Mouse (Mus musculus): ENCODE measurements at regions not wholly inside any gene's neighbourhood (a gene's known extent, or its start where the extent isn't known, plus 50 kb on each side); places are given as distances from the start of the nearest gene placed in this dataset.
A peak's percentile ranks its signal among the peaks of the same experiment; 100 is the strongest.

DNA sequence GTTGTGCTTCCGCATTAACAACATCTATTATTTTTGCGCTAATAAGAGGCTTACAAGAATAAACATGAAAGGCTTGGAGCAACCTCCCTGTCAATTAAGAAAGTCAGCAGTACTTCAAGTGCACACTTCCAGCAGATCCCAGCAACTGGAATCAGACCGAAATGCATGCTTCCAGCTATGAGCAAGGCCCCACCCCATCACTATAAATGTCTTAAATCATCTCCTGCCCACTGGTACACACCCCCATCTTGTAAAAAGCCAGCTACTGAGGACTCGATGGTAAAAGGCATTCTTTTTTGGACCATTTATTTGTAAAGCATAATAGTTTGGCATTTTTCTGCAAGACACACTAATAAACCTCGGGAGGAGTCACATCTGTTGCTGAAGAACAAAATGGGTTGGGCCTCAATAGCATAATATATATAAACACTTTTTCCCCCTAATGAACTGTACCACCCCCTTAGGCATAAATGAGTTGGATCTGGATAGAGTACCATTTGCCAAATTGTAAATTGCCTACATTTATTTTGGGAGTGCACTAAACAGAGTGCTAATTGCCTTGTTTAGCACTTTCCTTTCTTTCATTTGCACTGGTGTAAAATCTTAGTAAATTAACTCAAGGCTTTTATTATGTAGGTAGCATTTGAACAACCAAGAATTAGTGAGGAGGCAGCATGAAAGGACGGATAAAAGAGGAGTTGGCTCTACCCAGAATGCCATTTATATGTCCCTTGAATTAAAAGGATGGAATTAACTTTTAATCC, 371.8 kb downstream of the Nr2f2 start:
- Histone ChIP-seq H3K9ac (ENCODE audit: low read length) (no peak overlapping the region), H3K4me1 (replicated peaks; ENCODE audit: control insufficient read depth, insufficient read depth, low read length) (no peaks in the 10 kb centered on the region; the same call in 1 of the 2 replicates), H3K9me3 (ENCODE audit: control insufficient read depth, low read length) (no peaks in the 10 kb centered on the region), H3K4me3 (ENCODE audit: low read depth, low read length) (no peak overlapping the region), H3K27ac (ENCODE audit: low read depth) (no peak overlapping the region), H3K4me2 (ENCODE audit: low read length) (no peak overlapping the region), H3K36me3 (ENCODE audit: control insufficient read depth, insufficient read depth, low read length) (no peaks in the 10 kb centered on the region), H3K27me3 (replicated peaks; ENCODE audit: control insufficient read depth, insufficient read depth, low read length) (no peaks in the 10 kb centered on the region)
- DNase-seq (ENCODE audit: low spot score) (no peak), ATAC-seq (replicated peaks; ENCODE audit: low FRiP score, low TSS enrichment, low read depth) (no peak)
- 64% methylated on average over 6 of the region's 6 CpGs for WGBS

DNA sequence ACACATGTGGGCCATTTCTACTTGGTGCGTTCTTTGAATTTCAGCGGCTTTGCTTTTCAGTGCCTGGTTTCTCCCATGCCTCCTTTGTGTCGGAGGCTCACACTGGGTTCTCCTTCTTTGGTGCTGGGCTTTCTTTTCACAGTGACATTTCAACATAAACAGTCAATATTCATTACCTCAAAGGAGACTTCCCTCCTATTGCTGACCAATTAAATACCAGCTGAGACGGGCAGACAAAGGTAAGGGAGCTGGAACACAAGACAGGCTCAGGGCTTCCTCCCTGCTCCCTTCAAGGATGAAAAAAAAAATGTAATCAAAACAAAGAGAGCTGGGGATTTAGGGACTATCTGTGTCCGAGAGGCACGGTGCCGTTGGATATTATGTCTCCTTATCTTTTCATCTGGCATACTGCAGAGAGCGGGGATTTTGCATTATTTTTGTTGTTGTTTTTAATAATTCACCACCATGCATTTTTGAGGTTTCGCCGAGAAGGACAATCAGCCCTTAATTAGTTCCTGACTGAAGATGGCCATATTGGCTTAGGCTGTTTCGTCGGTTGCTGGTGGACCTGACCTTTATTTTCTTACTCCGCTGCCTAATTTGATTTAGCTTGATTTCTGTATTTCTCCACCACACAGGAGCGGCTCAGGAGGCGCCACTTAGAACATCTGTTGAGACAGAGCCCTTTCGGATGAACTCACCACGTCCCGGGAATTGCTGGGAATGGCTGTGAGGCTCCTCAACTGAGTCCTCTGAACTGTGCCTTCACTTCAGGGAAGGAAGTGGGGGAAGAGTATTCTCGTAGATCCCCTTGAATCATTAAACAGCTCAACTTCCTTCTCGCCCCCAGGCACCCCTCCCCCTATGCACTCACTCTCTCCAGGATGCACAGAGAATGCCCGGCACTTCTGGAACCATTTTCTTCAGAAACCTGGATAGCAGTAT, 373.9 kb downstream of the Nr2f2 start:
- Histone ChIP-seq H3K9ac (ENCODE audit: low read length) (no peak overlapping the region), H3K4me3 (ENCODE audit: low read depth, low read length) (peak overlapping the region; percentile 23), H3K4me1 (replicated peaks; ENCODE audit: control insufficient read depth, insufficient read depth, low read length) (no peaks in the 10 kb centered on the region; the same call in 1 of the 2 replicates), H3K27me3 (replicated peaks; ENCODE audit: control insufficient read depth, insufficient read depth, low read length) (no peaks in the 10 kb centered on the region), H3K27ac (ENCODE audit: low read depth) (no peak overlapping the region), H3K36me3 (ENCODE audit: control insufficient read depth, insufficient read depth, low read length) (no peaks in the 10 kb centered on the region), H3K4me2 (ENCODE audit: low read length) (peak overlapping the region; percentile 55), H3K9me3 (ENCODE audit: control insufficient read depth, low read length) (no peaks in the 10 kb centered on the region)
- DNase-seq (ENCODE audit: low spot score) (peak; percentile 59), ATAC-seq (replicated peaks; ENCODE audit: low FRiP score, low TSS enrichment, low read depth) (no peak)
- 11% methylated on average over 21 of the region's 21 CpGs for WGBS

DNA sequence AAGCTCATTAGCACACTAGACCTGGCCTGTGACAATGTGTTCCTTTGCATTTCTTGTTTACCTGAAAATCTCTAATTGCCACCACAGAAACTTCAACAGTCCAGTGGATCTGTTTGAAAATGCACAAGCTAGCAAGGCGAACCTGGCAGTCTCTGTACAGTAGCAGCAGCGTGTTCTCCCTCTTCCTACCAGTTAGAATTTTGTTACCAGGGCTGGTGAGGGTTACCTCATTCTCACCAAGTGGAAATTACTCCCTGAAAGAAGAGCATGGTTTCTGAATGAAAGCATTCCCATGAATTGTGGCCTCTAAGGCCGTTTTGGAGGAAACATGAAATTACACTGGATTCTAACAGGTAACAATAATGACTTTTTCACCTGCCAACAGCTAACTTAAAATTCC, 374.6 kb downstream of the Nr2f2 start:
- WGBS = 39% methylated on average over 3 of the region's 3 CpGs
- Histone ChIP-seq H3K27ac (ENCODE audit: low read depth) (no peak overlapping the region), H3K36me3 (ENCODE audit: control insufficient read depth, insufficient read depth, low read length) (no peaks in the 10 kb centered on the region), H3K4me3 (ENCODE audit: low read depth, low read length) (no peak overlapping the region), H3K9ac (ENCODE audit: low read length) (no peak overlapping the region), H3K27me3 (replicated peaks; ENCODE audit: control insufficient read depth, insufficient read depth, low read length) (no peaks in the 10 kb centered on the region), H3K9me3 (ENCODE audit: control insufficient read depth, low read length) (no peaks in the 10 kb centered on the region), H3K4me1 (replicated peaks; ENCODE audit: control insufficient read depth, insufficient read depth, low read length) (no peaks in the 10 kb centered on the region; the same call in 1 of the 2 replicates), H3K4me2 (ENCODE audit: low read length) (peak overlapping the region; percentile 55)
- DNase-seq (ENCODE audit: low spot score) (no peak), ATAC-seq (replicated peaks; ENCODE audit: low FRiP score, low TSS enrichment, low read depth) (no peak)

DNA sequence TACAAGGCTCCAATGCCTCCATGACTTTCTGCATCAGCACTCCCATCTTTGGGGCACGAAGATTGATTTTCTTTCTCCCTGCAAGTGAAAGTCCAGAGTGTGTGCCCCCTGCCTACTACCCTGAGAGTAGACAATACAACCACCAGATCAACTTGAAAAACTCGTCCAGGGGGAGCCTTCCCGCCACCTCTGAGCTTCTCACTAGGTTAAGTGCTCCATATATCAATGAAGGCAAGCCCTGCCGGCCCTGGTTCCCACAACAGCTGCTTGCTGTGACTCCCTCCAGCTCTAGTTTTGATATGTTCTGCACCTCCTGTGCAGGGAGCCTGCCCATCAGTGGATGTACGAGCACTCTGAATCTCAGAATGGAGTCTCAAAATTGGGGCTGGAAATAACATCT, 377.8 kb downstream of the Nr2f2 start:
- Histone ChIP-seq H3K9ac (ENCODE audit: low read length) (no peak overlapping the region), H3K27ac (ENCODE audit: low read depth) (no peak overlapping the region), H3K4me1 (replicated peaks; ENCODE audit: control insufficient read depth, insufficient read depth, low read length) (no peaks in the 10 kb centered on the region; the same call in 1 of the 2 replicates), H3K36me3 (ENCODE audit: control insufficient read depth, insufficient read depth, low read length) (no peaks in the 10 kb centered on the region), H3K4me3 (ENCODE audit: low read depth, low read length) (no peak overlapping the region), H3K4me2 (ENCODE audit: low read length) (no peak overlapping the region), H3K27me3 (replicated peaks; ENCODE audit: control insufficient read depth, insufficient read depth, low read length) (no peaks in the 10 kb centered on the region), H3K9me3 (ENCODE audit: control insufficient read depth, low read length) (no peaks in the 10 kb centered on the region)
- ATAC-seq (replicated peaks; ENCODE audit: low FRiP score, low TSS enrichment, low read depth) (no peak), DNase-seq (ENCODE audit: low spot score) (no peak)
- 24% methylated on average over 5 of the region's 5 CpGs for WGBS

DNA sequence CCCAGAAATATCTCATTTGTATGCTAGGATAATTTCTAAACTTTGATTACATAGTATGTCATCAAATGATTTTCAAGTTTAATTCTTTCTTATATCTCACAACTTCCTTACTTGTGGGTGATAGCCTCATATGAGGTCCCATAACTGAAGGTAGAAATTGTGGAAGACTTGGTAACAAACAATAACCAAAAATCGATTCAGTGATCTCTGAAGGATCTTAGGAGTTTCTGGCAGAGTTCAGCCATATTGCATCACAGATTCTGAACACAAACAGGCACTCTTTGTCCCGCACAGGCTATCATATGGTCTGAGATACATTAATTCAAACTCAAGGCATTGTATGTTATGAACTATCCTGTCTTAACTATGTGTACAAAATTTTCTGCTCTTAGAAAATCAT, 385.2 kb downstream of the Nr2f2 start:
- Histone ChIP-seq H3K4me2 (ENCODE audit: low read length) (no peak overlapping the region), H3K9me3 (ENCODE audit: control insufficient read depth, low read length) (no peaks in the 10 kb centered on the region), H3K27me3 (replicated peaks; ENCODE audit: control insufficient read depth, insufficient read depth, low read length) (no peaks in the 10 kb centered on the region), H3K4me1 (replicated peaks; ENCODE audit: control insufficient read depth, insufficient read depth, low read length) (no peaks in the 10 kb centered on the region), H3K9ac (ENCODE audit: low read length) (no peak overlapping the region), H3K36me3 (ENCODE audit: control insufficient read depth, insufficient read depth, low read length) (no peaks in the 10 kb centered on the region), H3K27ac (ENCODE audit: low read depth) (no peak overlapping the region), H3K4me3 (ENCODE audit: low read depth, low read length) (no peak overlapping the region)
- DNase-seq (ENCODE audit: low spot score) (no peak), ATAC-seq (replicated peaks; ENCODE audit: low FRiP score, low TSS enrichment, low read depth) (no peak)
- WGBS = 79% methylated on average over 2 of the region's 2 CpGs

DNA sequence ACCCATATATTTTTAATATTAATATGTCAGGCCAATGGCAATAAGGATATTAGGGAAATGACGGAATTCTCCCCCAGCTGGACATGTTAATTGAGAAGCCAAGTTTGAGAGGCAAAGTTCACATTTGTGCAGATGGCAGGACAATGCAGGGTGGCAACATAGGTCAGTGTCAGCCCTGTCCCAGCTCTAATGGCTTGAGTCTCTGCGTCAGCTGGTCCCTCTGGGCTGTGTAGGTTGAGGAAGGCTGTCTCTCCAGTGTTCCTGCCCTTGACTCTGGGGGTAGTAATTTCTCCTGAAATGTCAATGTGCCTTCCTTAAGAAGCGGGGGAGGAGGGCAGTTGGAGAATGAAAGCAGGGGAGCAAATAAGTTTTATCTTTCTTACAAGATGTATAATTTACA, 390.2 kb downstream of the Nr2f2 start:
- WGBS = 90% methylated on average over 3 of the region's 3 CpGs
- DNase-seq (ENCODE audit: low spot score) = no peak

DNA sequence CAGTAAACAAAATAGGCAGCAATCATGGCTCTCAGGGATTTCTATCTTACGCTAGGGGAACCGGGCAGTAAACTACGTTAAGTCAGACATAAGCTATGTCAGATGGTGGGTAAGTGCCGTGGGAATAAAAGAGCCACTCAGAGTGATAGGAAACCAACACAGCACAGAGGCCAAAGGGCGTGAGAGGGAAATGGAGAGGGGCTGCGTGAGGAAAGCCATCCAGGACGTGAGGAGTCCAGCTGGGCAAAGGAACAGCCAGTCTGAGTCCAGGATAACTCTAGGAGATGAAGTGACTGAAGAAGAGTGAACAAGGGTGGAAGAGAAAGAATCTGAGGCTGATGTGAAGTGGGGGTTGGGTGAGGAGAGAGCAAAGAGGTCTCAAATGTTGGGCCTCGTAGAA, 402.5 kb downstream of the Nr2f2 start:
- Histone ChIP-seq H3K27ac (ENCODE audit: low read depth) (no peak overlapping the region), H3K4me2 (ENCODE audit: low read length) (no peak overlapping the region), H3K4me1 (replicated peaks; ENCODE audit: control insufficient read depth, insufficient read depth, low read length) (no peaks in the 10 kb centered on the region), H3K4me3 (ENCODE audit: low read depth, low read length) (no peak overlapping the region), H3K36me3 (ENCODE audit: control insufficient read depth, insufficient read depth, low read length) (no peaks in the 10 kb centered on the region), H3K27me3 (replicated peaks; ENCODE audit: control insufficient read depth, insufficient read depth, low read length) (no peaks in the 10 kb centered on the region), H3K9ac (ENCODE audit: low read length) (no peak overlapping the region), H3K9me3 (ENCODE audit: control insufficient read depth, low read length) (no peaks in the 10 kb centered on the region)
- no peak for DNase-seq (ENCODE audit: low spot score)
- 68% methylated on average over 8 of the region's 8 CpGs for WGBS
- ATAC-seq (replicated peaks; ENCODE audit: low FRiP score, low TSS enrichment, low read depth) = no peak

More for the DNA sequence above, 390.2 kb downstream of the Nr2f2 start:
- no peak overlapping the region for H3K4me2 ChIP-seq (ENCODE audit: low read length)
- H3K27me3 ChIP-seq (replicated peaks; ENCODE audit: control insufficient read depth, insufficient read depth, low read length) = no peaks in the 10 kb centered on the region
- H3K4me1 ChIP-seq (replicated peaks; ENCODE audit: control insufficient read depth, insufficient read depth, low read length) = no peaks in the 10 kb centered on the region
- no peak for ATAC-seq (replicated peaks; ENCODE audit: low FRiP score, low TSS enrichment, low read depth)
- no peaks in the 10 kb centered on the region for H3K9me3 ChIP-seq (ENCODE audit: control insufficient read depth, low read length)
- no peaks in the 10 kb centered on the region for H3K36me3 ChIP-seq (ENCODE audit: control insufficient read depth, insufficient read depth, low read length)
- H3K27ac ChIP-seq (ENCODE audit: low read depth) = no peak overlapping the region
- no peak overlapping the region for H3K4me3 ChIP-seq (ENCODE audit: low read depth, low read length)
- H3K9ac ChIP-seq (ENCODE audit: low read length) = no peak overlapping the region

DNA sequence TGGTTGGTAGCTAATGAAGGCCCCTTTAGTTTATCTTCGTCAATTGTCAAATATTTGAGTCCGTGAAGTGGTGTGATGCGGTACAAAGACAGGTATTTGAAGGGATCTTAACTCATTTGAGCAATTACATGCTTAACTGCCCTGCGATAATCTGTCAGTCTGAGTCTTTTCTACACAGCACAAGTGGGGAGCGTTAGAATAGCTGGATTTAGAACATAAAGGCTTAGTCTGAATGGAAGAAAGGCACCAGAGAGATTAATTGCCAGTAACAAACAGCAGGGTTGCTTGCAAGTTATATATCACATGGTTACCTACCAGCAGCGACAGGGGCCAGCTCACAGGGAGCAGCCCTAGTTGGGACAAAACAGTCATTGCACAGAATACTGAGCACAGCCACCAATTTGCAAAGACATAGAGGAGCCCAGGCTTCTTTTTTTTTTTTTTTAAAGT, 416.3 kb downstream of the Nr2f2 start:
- Histone ChIP-seq H3K9me3 (ENCODE audit: control insufficient read depth, low read length) (no peaks in the 10 kb centered on the region), H3K27ac (ENCODE audit: low read depth) (no peak overlapping the region), H3K4me1 (replicated peaks; ENCODE audit: control insufficient read depth, insufficient read depth, low read length) (no peaks in the 10 kb centered on the region), H3K9ac (ENCODE audit: low read length) (no peak overlapping the region), H3K4me2 (ENCODE audit: low read length) (no peak overlapping the region), H3K36me3 (ENCODE audit: control insufficient read depth, insufficient read depth, low read length) (no peaks in the 10 kb centered on the region), H3K27me3 (replicated peaks; ENCODE audit: control insufficient read depth, insufficient read depth, low read length) (no peaks in the 10 kb centered on the region), H3K4me3 (ENCODE audit: low read depth, low read length) (no peak overlapping the region)
- DNase-seq (ENCODE audit: low spot score) = no peak
- WGBS = 41% methylated on average over 6 of the region's 6 CpGs
- ATAC-seq (replicated peaks; ENCODE audit: low FRiP score, low TSS enrichment, low read depth) = no peak
